Mouse (Mus musculus): ENCODE results near the gene Fkbp3.
"Not testable (repeated sequence)": the region's sequence is repeated elsewhere in the genome, so short reads cannot be mapped to it uniquely, and the experiment has no call there.

Fkbp3 gene

GRCm38 (mm10) chr12:65073611-65074178, at the start of gene Fkbp3:
Gene Fkbp3 (minus strand): TSS chr12:65074007.
- peak; percentile 97 for DNase-seq (ENCODE audit: low spot score in 2 of 2)

- no peak for DNase-seq (ENCODE audit: low spot score in 2 of 2)
Measured at GRCm38 (mm10) chr12:65119451-65119850, 45.6 kb upstream of the Fkbp3 start.

- no peak for DNase-seq (ENCODE audit: low spot score in 2 of 2)
Measured at GRCm38 (mm10) chr12:65118968-65119367, 45.2 kb upstream of the Fkbp3 start.

- not testable (repeated sequence) for DNase-seq (ENCODE audit: low spot score in 2 of 2)
Measured at GRCm38 (mm10) chr12:65114978-65115377, 41.2 kb upstream of the Fkbp3 start.

- DNase-seq (ENCODE audit: low spot score in 2 of 2): no peak
Measured at GRCm38 (mm10) chr12:65113925-65114324, 40.1 kb upstream of the Fkbp3 start.

- DNase-seq (ENCODE audit: low spot score in 2 of 2): no peak
Measured at GRCm38 (mm10) chr12:65112811-65113210, 39.0 kb upstream of the Fkbp3 start.

GRCm38 (mm10) chr12:65111503-65111902, 37.7 kb upstream of the Fkbp3 start:
- DNase-seq (ENCODE audit: low spot score in 2 of 2): no peak

GRCm38 (mm10) chr12:65108746-65109145, 34.9 kb upstream of the Fkbp3 start:
- no peak for DNase-seq (ENCODE audit: low spot score in 2 of 2)

- DNase-seq (ENCODE audit: low spot score in 2 of 2): no peak
Measured at GRCm38 (mm10) chr12:65076906-65077305, 3.1 kb upstream of the Fkbp3 start.

- no peak for DNase-seq (ENCODE audit: low spot score in 2 of 2)
Measured at GRCm38 (mm10) chr12:65075733-65076310, 2.0 kb upstream of the Fkbp3 start.

- DNase-seq (ENCODE audit: low spot score in 2 of 2): peak; percentile 90 to 91
Measured at GRCm38 (mm10) chr12:65075085-65075732, 1.4 kb upstream of the Fkbp3 start, which contains the start of gene Fancm. Gene Fancm (plus strand): TSS chr12:65075603.

GRCm38 (mm10) chr12:65074651-65075050, 844 bp upstream of the Fkbp3 start:
- no peak for DNase-seq (ENCODE audit: low spot score in 2 of 2)

GRCm38 (mm10) chr12:65072911-65073610, 746 bp downstream of the Fkbp3 start:
- DNase-seq (ENCODE audit: low spot score in 2 of 2): no peak

- no peak for DNase-seq (ENCODE audit: low spot score in 2 of 2)
Measured at GRCm38 (mm10) chr12:65068409-65068808, 5.4 kb downstream of the Fkbp3 start.

- DNase-seq (ENCODE audit: low spot score in 2 of 2): no peak
Measured at GRCm38 (mm10) chr12:65066234-65066633, 7.6 kb downstream of the Fkbp3 start.

- DNase-seq (ENCODE audit: low spot score in 2 of 2): peak; percentile 51 to 62
Measured at GRCm38 (mm10) chr12:65065241-65065640, 8.6 kb downstream of the Fkbp3 start.

- DNase-seq (ENCODE audit: low spot score in 2 of 2): no peak
Measured at GRCm38 (mm10) chr12:65061082-65061481, 12.7 kb downstream of the Fkbp3 start.

- no peak for DNase-seq (ENCODE audit: low spot score in 2 of 2)
Measured at GRCm38 (mm10) chr12:65058203-65058602, 15.6 kb downstream of the Fkbp3 start.

GRCm38 (mm10) chr12:65048799-65049198, 25.0 kb downstream of the Fkbp3 start:
- DNase-seq (ENCODE audit: low spot score in 2 of 2): no peak

- peak in 1 of 2 experiments; percentile 16 for DNase-seq (ENCODE audit: low spot score in 2 of 2)
Measured at GRCm38 (mm10) chr12:65037546-65037937, 36.3 kb downstream of the Fkbp3 start.

- peak in 1 of 2 experiments; percentile 1 for DNase-seq (ENCODE audit: low spot score in 2 of 2)
Measured at GRCm38 (mm10) chr12:65036892-65037545, 36.8 kb downstream of the Fkbp3 start.

Measured in natural killer cell, adult 2 months (primary cell).